Mouse (Mus musculus) neural tube, embryonic 14.5 days (tissue): ENCODE results near the gene Slc4a1ap. TPM values are rescaled to one million over a fixed set of nuclear protein-coding genes. Genes with fewer than 3 reads are reported as not detected.
"Not testable (repeated sequence)": the region's sequence is repeated elsewhere in the genome, so short reads cannot be mapped to it uniquely, and the experiment has no call there.

Experiments used
- ATAC-seq: fragments of 200-750 bp; cut with Nextera tagmentation; 2 replicates; pipeline ENCODE4 v1.8.0; 2017; ENCODE audit warnings: low read depth, mild to moderate bottlenecking, moderate TSS enrichment, moderate library complexity
- H3K27ac ChIP-seq: fragments of 300-500 bp; sonication (generic); 2 replicates; pipeline ENCODE4 v1.5.1; 2014; ENCODE audit warnings: low read depth, mild to moderate bottlenecking, control low read depth, low read length, moderate library complexity, mixed read lengths
- H3K27me3 ChIP-seq: fragments of 300-500 bp; sonication (generic); 2 replicates; pipeline ENCODE4 v1.6.1; 2014; ENCODE audit warnings: low read length; ENCODE audit not compliant: control insufficient read depth, insufficient read depth
- H3K36me3 ChIP-seq: fragments of 300-500 bp; sonication (generic); 2 replicates; pipeline ENCODE4 v1.6.1; 2014; ENCODE audit warnings: low read length, mixed read lengths; ENCODE audit not compliant: control insufficient read depth, insufficient read depth
- H3K4me1 ChIP-seq: fragments of 300-500 bp; sonication (generic); 2 replicates; pipeline ENCODE4 v1.6.1; 2014; ENCODE audit warnings: low read length; ENCODE audit not compliant: control insufficient read depth, insufficient read depth
- H3K4me2 ChIP-seq: fragments of 300-500 bp; sonication (generic); 2 replicates; pipeline ENCODE4 v1.6.1; 2014; ENCODE audit warnings: mild to moderate bottlenecking, low read depth, low read length, control low read depth
- H3K4me3 ChIP-seq: fragments of 300-500 bp; sonication (generic); 2 replicates; pipeline ENCODE4 v1.5.1; 2014; ENCODE audit warnings: low read depth, low read length, control low read depth, mixed read lengths
- H3K9ac ChIP-seq: fragments of 300-500 bp; sonication (generic); replicated peaks from 2 replicates; pipeline ENCODE4 v1.6.1; 2014; ENCODE audit warnings: low read depth, mild to moderate bottlenecking, control low read depth, low read length, mixed read lengths
- H3K9me3 ChIP-seq: fragments of 300-500 bp; sonication (generic); 2 replicates; pipeline ENCODE4 v1.6.1; 2016; ENCODE audit warnings: low read length; ENCODE audit not compliant: control insufficient read depth
- WGBS: fragments of 180-500 bp; shearing (Covaris S2); extraction: QIAGEN DNeasy Blood & Tissue Kit; methylation state at CpG from one replicate; pipeline ENCODE4 v1.1.7; 2014; 5-methylcytosine and 5-hydroxymethylcytosine counted together
- polyA plus RNA-seq: library from polyadenylated mRNA; unstranded; fragments of >200 nt; fragmentation: Nextera tagmentation; extraction: Ambion mirVana; gene quantifications from 2 replicates; pipeline ENCODE4 v1.2.1, GENCODE M21; 2014

The Slc4a1ap gene
- polyA plus RNA-seq, 1 experiment from 2014 or later: 35.4 TPM

GRCm38 (mm10) chr5:31512481-31512880 lies 14.3 kb upstream of the Slc4a1ap start:
- Histone ChIP-seq H3K27ac (no peak overlapping the region), H3K9me3 (no peaks in the 10 kb centered on the region), H3K27me3 (no peaks in the 10 kb centered on the region), H3K9ac (no peak overlapping the region), H3K4me1 (no peaks in the 10 kb centered on the region), H3K36me3 (peaks cover 46% of the 10 kb centered on the region), H3K4me3 (no peak overlapping the region), H3K4me2 (no peak overlapping the region)
- no peak for ATAC-seq
- WGBS: 90% methylated on average over 1 of the region's 1 CpGs

GRCm38 (mm10) chr5:31520556-31520955 lies 6.2 kb upstream of the Slc4a1ap start:
- H3K4me1 ChIP-seq: peaks cover 3% of the 10 kb centered on the region
- H3K9me3 ChIP-seq: no peaks in the 10 kb centered on the region
- ATAC-seq: no peak
- 95% methylated on average over 6 of the region's 6 CpGs for WGBS
- no peak overlapping the region for H3K9ac ChIP-seq
- H3K27me3 ChIP-seq: no peaks in the 10 kb centered on the region
- no peak overlapping the region for H3K27ac ChIP-seq
- peaks cover 36% of the 10 kb centered on the region for H3K36me3 ChIP-seq
- H3K4me2 ChIP-seq: no peak overlapping the region
- H3K4me3 ChIP-seq: no peak overlapping the region

- Histone ChIP-seq H3K4me1 (peaks cover 19% of the 10 kb centered on the region), H3K27ac (peak overlapping the region; percentile 81; the same call in 1 of the 2 replicates), H3K27me3 (no peaks in the 10 kb centered on the region), H3K4me2 (peak overlapping the region; percentile 100), H3K4me3 (peak overlapping the region; percentile 97), H3K36me3 (peaks cover 23% of the 10 kb centered on the region), H3K9ac (peak overlapping the region; percentile 77), H3K9me3 (no peaks in the 10 kb centered on the region)
- WGBS: 4% methylated on average over 40 of the region's 40 CpGs
- ATAC-seq: peak; percentile 52
These were observed 404 bp downstream of the Slc4a1ap start for GRCm38 (mm10) chr5:31527117-31527680.

- Histone ChIP-seq H3K36me3 (peaks cover 20% of the 10 kb centered on the region), H3K4me3 (peak within 1 kb of the TSS; percentile 97), H3K27ac (peak within 1 kb of the TSS; percentile 81; the same call in 1 of the 2 replicates), H3K4me1 (peaks cover 19% of the 10 kb centered on the region), H3K9ac (peak within 1 kb of the TSS; percentile 77), H3K4me2 (peak within 1 kb of the TSS; percentile 100)
- H3K27me3 ChIP-seq, ATAC-seq, H3K9me3 ChIP-seq: not testable (repeated sequence)
- WGBS: 83% methylated on average over 11 of the region's 11 CpGs
These were observed 912 bp downstream of the Slc4a1ap start, which contains the start of gene Supt7l for GRCm38 (mm10) chr5:31527707-31528106. Gene Supt7l, minus strand, starts transcription at chr5:31527807.

- 65% methylated on average over 2 of the region's 2 CpGs for WGBS
- no peak for ATAC-seq
- Histone ChIP-seq H3K4me3 (no peak overlapping the region), H3K9ac (no peak overlapping the region), H3K9me3 (no peaks in the 10 kb centered on the region), H3K4me2 (no peak overlapping the region; the same call in 1 of the 2 replicates), H3K36me3 (peaks cover 26% of the 10 kb centered on the region), H3K27ac (no peak overlapping the region), H3K4me1 (peaks cover 19% of the 10 kb centered on the region), H3K27me3 (no peaks in the 10 kb centered on the region)
These were observed 1.8 kb downstream of the Slc4a1ap start for GRCm38 (mm10) chr5:31528560-31528959.

GRCm38 (mm10) chr5:31535228-31535627 lies 8.4 kb downstream of the Slc4a1ap start:
- Histone ChIP-seq H3K9ac (no peak overlapping the region), H3K4me1 (no peaks in the 10 kb centered on the region), H3K27me3 (no peaks in the 10 kb centered on the region), H3K4me3 (no peak overlapping the region), H3K27ac (no peak overlapping the region), H3K36me3 (peaks cover 52% of the 10 kb centered on the region), H3K4me2 (no peak overlapping the region), H3K9me3 (no peaks in the 10 kb centered on the region)
- no peak for ATAC-seq
- 96% methylated on average over 2 of the region's 2 CpGs for WGBS

- no peak overlapping the region for H3K4me3 ChIP-seq
- no peak overlapping the region for H3K27ac ChIP-seq
- H3K9ac ChIP-seq: no peak overlapping the region
- WGBS: 9% methylated on average over 1 of the region's 1 CpGs
- H3K9me3 ChIP-seq: no peaks in the 10 kb centered on the region
- no peak for ATAC-seq
- no peaks in the 10 kb centered on the region for H3K27me3 ChIP-seq
- H3K4me1 ChIP-seq: no peaks in the 10 kb centered on the region
- no peak overlapping the region for H3K4me2 ChIP-seq
- peaks cover 14% of the 10 kb centered on the region for H3K36me3 ChIP-seq
These were observed 32.6 kb downstream of the Slc4a1ap start for GRCm38 (mm10) chr5:31559401-31559800.

- H3K27me3 ChIP-seq: no peaks in the 10 kb centered on the region
- no peaks in the 10 kb centered on the region for H3K9me3 ChIP-seq
- no peaks in the 10 kb centered on the region for H3K4me1 ChIP-seq
- no peak for ATAC-seq
- no peak overlapping the region for H3K9ac ChIP-seq
- peaks cover 12% of the 10 kb centered on the region; the same call in 1 of the 2 replicates for H3K36me3 ChIP-seq
- no peak overlapping the region for H3K4me3 ChIP-seq
- H3K4me2 ChIP-seq: no peak overlapping the region
- H3K27ac ChIP-seq: no peak overlapping the region
- WGBS: 98% methylated on average over 2 of the region's 2 CpGs
These were observed 33.6 kb downstream of the Slc4a1ap start for GRCm38 (mm10) chr5:31560352-31560751.

GRCm38 (mm10) chr5:31562036-31562666 lies 35.4 kb downstream of the Slc4a1ap start:
- Histone ChIP-seq H3K27ac (no peak overlapping the region), H3K9me3 (no peaks in the 10 kb centered on the region), H3K36me3 (peaks cover 8% of the 10 kb centered on the region; the same call in 1 of the 2 replicates), H3K27me3 (no peaks in the 10 kb centered on the region), H3K4me3 (no peak overlapping the region), H3K4me2 (no peak overlapping the region), H3K9ac (no peak overlapping the region), H3K4me1 (no peaks in the 10 kb centered on the region)
- 90% methylated on average over 7 of the region's 7 CpGs for WGBS
- no peak for ATAC-seq
